Mouse (Mus musculus) ES-E14 (cell line): ENCODE results near the gene Errfi1.

Experiments
- CHD2 ChIP-seq: IDR thresholded peaks from 2 replicates; pipeline ENCODE4 v1.6.1; 2014; ENCODE audit warnings: mild to moderate bottlenecking, low read depth, low read length, inconsistent platforms
- HCFC1 ChIP-seq: IDR thresholded peaks from 2 replicates; pipeline ENCODE4 v1.6.1; 2012; ENCODE audit warnings: low read length, inconsistent platforms, borderline replicate concordance; ENCODE audit not compliant: insufficient read depth
- MAFK ChIP-seq: IDR thresholded peaks from 2 replicates; pipeline ENCODE4 v1.6.1; 2014; ENCODE audit warnings: mild to moderate bottlenecking, low read depth, low read length, inconsistent platforms; ENCODE audit not compliant: insufficient read depth
- ZC3H11A ChIP-seq: IDR thresholded peaks from 2 replicates; pipeline ENCODE4 v1.6.1; 2012; ENCODE audit warnings: low read depth, mild to moderate bottlenecking, inconsistent platforms, low read length, borderline replicate concordance
- ZNF384 ChIP-seq: IDR thresholded peaks from 2 replicates; pipeline ENCODE4 v1.6.1; 2012; ENCODE audit warnings: low read depth, low read length, inconsistent platforms

DNA sequence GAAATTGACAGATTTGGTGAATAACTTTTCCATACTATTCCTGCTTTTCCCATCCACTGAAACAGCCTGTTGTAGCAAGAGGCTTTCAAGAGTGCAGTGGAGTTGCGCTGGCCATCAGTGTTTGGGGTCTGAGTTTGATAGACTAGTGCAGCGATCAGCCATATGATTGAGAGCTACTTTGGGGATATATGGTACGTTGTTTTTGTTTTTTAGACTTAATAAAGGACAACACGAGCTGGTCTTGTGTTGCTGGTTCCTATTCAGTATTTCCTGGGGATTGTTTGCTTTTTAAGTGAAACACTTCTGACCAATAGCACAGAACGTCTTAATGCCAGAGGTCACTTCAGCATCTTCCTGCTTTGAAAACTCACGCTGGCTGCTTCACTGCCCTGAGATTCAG is 14.4 kb downstream of the Errfi1 start:
- TF ChIP-seq CHD2 (no peak), ZC3H11A (no peak), ZNF384 (no peak), HCFC1 (no peak), MAFK (no peak)
